In genomic region chr2:93283481-93284293, GRCm38 (mm10) we compare ENCODE assay signal across 10 mouse cellular contexts. TPM values are rescaled to one million over a fixed set of nuclear protein-coding genes. Genes with fewer than 3 reads are reported as not detected.
DNase-seq lines count a peak whose midpoint lies in the region; ATAC-seq lines count a peak whose summit lies in the region.
"Had no signal": no experiment of that assay in that cellular context is flagged by ENCODE, and none has a peak within 500 bp of the region (broad histone marks: within the 10 kb centered on the region; RNA-seq: fewer than 3 reads in every experiment).

No protein-coding gene starts in this region.

- peak overlapping the region; percentile 67 for H3K27ac ChIP-seq in heart, embryonic 15.5 days
- H3K27ac ChIP-seq in hindbrain, embryonic 13.5 days: peak overlapping the region; percentile 94
- peak overlapping the region; percentile 73 for H3K27ac ChIP-seq in neural tube, embryonic 11.5 days (ENCODE audit: low read depth, low read length)
- H3K27ac ChIP-seq: liver, embryonic 15.5 days had no signal

- no peak overlapping the region for H3K4me2 ChIP-seq in heart, embryonic 15.5 days
- H3K4me2 ChIP-seq in hindbrain, embryonic 13.5 days: no peak overlapping the region
- 0 out of 2 replicates have a peak overlapping the region, but pooled peaks have one; percentile 19 for H3K4me2 ChIP-seq in neural tube, embryonic 11.5 days (ENCODE audit: low read depth)
- H3K4me2 ChIP-seq: liver, embryonic 15.5 days had no signal

- 26% methylated on average over 7 of the region's 7 CpGs for WGBS in heart, embryonic 15.5 days
- 10% methylated on average over 7 of the region's 7 CpGs for WGBS in hindbrain, embryonic 13.5 days
- WGBS in neural tube, embryonic 11.5 days: 23% methylated on average over 7 of the region's 7 CpGs

- H3K9me3 ChIP-seq in heart, embryonic 15.5 days (replicated peaks): no peaks in the 10 kb centered on the region
- H3K9me3 ChIP-seq in hindbrain, embryonic 13.5 days: no peaks in the 10 kb centered on the region
- H3K9me3 ChIP-seq in neural tube, embryonic 11.5 days (ENCODE audit: control insufficient read depth, low read length): no peaks in the 10 kb centered on the region
- H3K9me3 ChIP-seq: liver, embryonic 15.5 days had no signal

- 0 out of 2 replicates have a peak overlapping the region, but pooled peaks have one; percentile 12 for H3K9ac ChIP-seq in heart, embryonic 15.5 days
- H3K9ac ChIP-seq in hindbrain, embryonic 13.5 days: no peak overlapping the region
- peak overlapping the region; percentile 22; the same call in 1 of the 2 replicates for H3K9ac ChIP-seq in neural tube, embryonic 11.5 days (ENCODE audit: low read length)
- H3K9ac ChIP-seq: liver, embryonic 15.5 days had no signal

- H3K4me3 ChIP-seq in heart, embryonic 15.5 days: no peak overlapping the region
- H3K4me3 ChIP-seq in hindbrain, embryonic 13.5 days: no peak overlapping the region
- no peak overlapping the region for H3K4me3 ChIP-seq in neural tube, embryonic 11.5 days (ENCODE audit: low read depth, low read length)
- H3K4me3 ChIP-seq: liver, embryonic 15.5 days had no signal

- peaks cover 72% of the 10 kb centered on the region for H3K4me1 ChIP-seq in heart, embryonic 15.5 days (replicated peaks)
- peaks cover 93% of the 10 kb centered on the region for H3K4me1 ChIP-seq in hindbrain, embryonic 13.5 days (replicated peaks)
- peaks cover 84% of the 10 kb centered on the region for H3K4me1 ChIP-seq in neural tube, embryonic 11.5 days (ENCODE audit: control insufficient read depth, insufficient read depth, low read length)
- H3K4me1 ChIP-seq: liver, embryonic 15.5 days had no signal

- no peaks in the 10 kb centered on the region for H3K27me3 ChIP-seq in heart, embryonic 15.5 days
- H3K27me3 ChIP-seq in hindbrain, embryonic 13.5 days: no peaks in the 10 kb centered on the region
- H3K27me3 ChIP-seq in neural tube, embryonic 11.5 days (ENCODE audit: control insufficient read depth, insufficient read depth, low read length): no peaks in the 10 kb centered on the region
- H3K27me3 ChIP-seq: liver, embryonic 15.5 days had no signal

- H3K36me3 ChIP-seq in heart, embryonic 15.5 days: no peaks in the 10 kb centered on the region
- no peaks in the 10 kb centered on the region for H3K36me3 ChIP-seq in hindbrain, embryonic 13.5 days
- no peaks in the 10 kb centered on the region for H3K36me3 ChIP-seq in neural tube, embryonic 11.5 days (ENCODE audit: control insufficient read depth, insufficient read depth, low read length)
- H3K36me3 ChIP-seq: liver, embryonic 15.5 days had no signal

- ATAC-seq in heart, embryonic 15.5 days (replicated peaks; ENCODE audit: insufficient number of reproducible peaks, insufficient read depth, low FRiP score, low read depth): peak; percentile 43; the same call in 1 of the 2 replicates
- ATAC-seq in hindbrain, embryonic 13.5 days (ENCODE audit: low FRiP score): peak; percentile 22; the same call in 1 of the 2 replicates
- no peak for ATAC-seq in neural tube, embryonic 11.5 days (ENCODE audit: insufficient read depth, low FRiP score, low TSS enrichment)
- no peak for ATAC-seq in megakaryocyte, adult 5-6 weeks (ENCODE audit: poor library complexity, severe bottlenecking)

- no peak for DNase-seq in heart, postnatal 4 days
- peak; percentile 80 for DNase-seq in embryo, embryonic 10.5 days (ENCODE audit: low spot score)
- peak; percentile 51 for DNase-seq in neural tube, embryonic 11.5 days (ENCODE audit: low spot score)
- DNase-seq in layer of hippocampus, adult 18-20 months (ENCODE audit: low spot score in 2 of 2): no peak
- DNase-seq in cerebellum, adult 18-20 months: no peak
- DNase-seq: thymus, postnatal 14 days had no signal

RNA-seq across cellular contexts. Expression of gene Tspan18, which starts 50.6 kb away (rescaled TPM):
- 31.7 and 39.6 TPM in 2 replicates for polyA plus RNA-seq in heart, embryonic 15.5 days (2015; fragmentation: Nextera tagmentation; extraction: Ambion mirVana)
- total RNA-seq in heart, postnatal 4 days (2021): 10 to 100 TPM; 60.2 to 64.7 TPM
- polyA plus RNA-seq in hindbrain, embryonic 13.5 days (2015; fragmentation: Nextera tagmentation; extraction: Ambion mirVana): 23.6 and 32.5 TPM in 2 replicates
- polyA plus RNA-seq in neural tube, embryonic 11.5 days (2014; fragmentation: Nextera tagmentation; extraction: Ambion mirVana): 71.9 and 72.3 TPM in 2 replicates
- 10 to 100 TPM; 27.8 to 31.3 TPM for total RNA-seq in layer of hippocampus, adult 18-20 months (2021)
- 0.20 TPM in 1 of 2 replicates, not detected in the other for total RNA-seq in megakaryocyte, adult 5-6 weeks (2015)
- 0.12 TPM in 1 of 2 replicates, not detected in the other for total RNA-seq in megakaryocyte, adult 5-6 weeks (2017)

Comparison
In these comparisons a context has a peak if more than half of its experiments do, and no peak if none do; other contexts are left out.
1. ATAC-seq: peak in heart, embryonic 15.5 days (single experiment) and hindbrain, embryonic 13.5 days (single experiment); none in neural tube, embryonic 11.5 days (single experiment) and megakaryocyte, adult 5-6 weeks (single experiment).
2. DNase-seq: peak in embryo, embryonic 10.5 days (single experiment) and neural tube, embryonic 11.5 days (single experiment); none in heart, postnatal 4 days (single experiment), layer of hippocampus, adult 18-20 months (0 of 2) and cerebellum, adult 18-20 months (0 of 2).
3. RNA of gene Tspan18, which starts 50.6 kb away (total RNA-seq): 60.2 to 64.7 TPM in heart, postnatal 4 days and 27.8 to 31.3 TPM in layer of hippocampus, adult 18-20 months; 0.12 to 0.20 TPM in megakaryocyte, adult 5-6 weeks; every median in the first group is over 10 times any median in the second.
4. Peak in every context shown above with its lines, with median percentiles within 50 percentile points of each other: H3K27ac ChIP-seq.